Mouse (Mus musculus) C3H10T1/2 (cell line): ENCODE results near the gene Gcgr. TPM values are rescaled to one million over a fixed set of nuclear protein-coding genes. Genes with fewer than 3 reads are reported as not detected.

Source experiments
- polyA plus RNA-seq, 2 experiments: library from polyadenylated mRNA; unstranded; fragments of >200 nt; fragmentation: generic; extraction: Trizol; gene quantifications; one replicate each; pipeline ENCODE4 v1.2.1; 2012; ENCODE audit warnings: missing spikeins in 2 of 2

Gene Gcgr
- under 1 TPM in 1 of 2 experiments, not detected in 1; 0.08 TPM for polyA plus RNA-seq

DNA sequence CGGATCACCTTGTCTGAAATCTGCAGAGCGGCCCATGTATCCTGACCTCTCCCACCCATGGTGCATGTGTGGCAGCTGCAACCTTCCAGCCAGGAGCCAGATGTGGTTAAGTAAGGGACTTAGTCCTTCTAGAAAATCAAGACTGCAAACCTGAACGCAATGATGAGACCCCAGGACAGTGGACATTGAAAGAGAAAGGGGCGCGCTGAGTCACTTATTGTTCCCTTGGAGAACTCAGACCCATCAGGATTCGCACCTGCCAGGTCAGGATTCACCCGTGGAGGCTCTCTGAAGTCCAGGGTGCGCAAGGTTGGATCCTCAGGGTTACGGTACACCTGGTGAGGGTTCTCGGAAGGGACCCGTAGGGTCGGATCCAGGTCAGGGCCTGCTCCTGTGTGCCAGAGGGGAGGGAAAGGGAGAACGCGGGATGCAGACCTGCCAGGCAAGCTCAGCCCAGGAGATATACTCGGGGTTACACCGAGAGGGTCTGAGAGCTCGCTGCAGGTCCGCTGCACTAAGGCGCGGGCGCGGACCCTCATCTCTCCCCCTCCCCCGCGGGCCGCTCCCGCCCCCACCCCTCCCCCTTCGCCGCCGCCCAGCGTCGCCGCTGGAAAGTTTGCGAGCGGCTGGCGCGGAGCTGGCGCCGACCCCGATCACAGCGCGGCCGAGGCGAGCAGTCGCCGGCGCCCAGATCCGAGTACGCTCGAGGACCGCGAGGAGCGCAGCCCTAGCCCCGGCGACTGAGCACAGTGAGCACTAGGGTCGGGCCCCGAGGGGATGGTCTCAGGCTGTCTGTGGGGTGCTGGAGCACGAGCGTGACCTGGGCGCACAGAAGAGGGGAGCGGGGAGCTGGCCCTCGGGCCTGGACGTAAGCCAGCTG is at the start of gene Gcgr:
Gene Gcgr, plus strand, starts transcription at position 615 of the 880 bp plus-strand sequence.

DNA sequence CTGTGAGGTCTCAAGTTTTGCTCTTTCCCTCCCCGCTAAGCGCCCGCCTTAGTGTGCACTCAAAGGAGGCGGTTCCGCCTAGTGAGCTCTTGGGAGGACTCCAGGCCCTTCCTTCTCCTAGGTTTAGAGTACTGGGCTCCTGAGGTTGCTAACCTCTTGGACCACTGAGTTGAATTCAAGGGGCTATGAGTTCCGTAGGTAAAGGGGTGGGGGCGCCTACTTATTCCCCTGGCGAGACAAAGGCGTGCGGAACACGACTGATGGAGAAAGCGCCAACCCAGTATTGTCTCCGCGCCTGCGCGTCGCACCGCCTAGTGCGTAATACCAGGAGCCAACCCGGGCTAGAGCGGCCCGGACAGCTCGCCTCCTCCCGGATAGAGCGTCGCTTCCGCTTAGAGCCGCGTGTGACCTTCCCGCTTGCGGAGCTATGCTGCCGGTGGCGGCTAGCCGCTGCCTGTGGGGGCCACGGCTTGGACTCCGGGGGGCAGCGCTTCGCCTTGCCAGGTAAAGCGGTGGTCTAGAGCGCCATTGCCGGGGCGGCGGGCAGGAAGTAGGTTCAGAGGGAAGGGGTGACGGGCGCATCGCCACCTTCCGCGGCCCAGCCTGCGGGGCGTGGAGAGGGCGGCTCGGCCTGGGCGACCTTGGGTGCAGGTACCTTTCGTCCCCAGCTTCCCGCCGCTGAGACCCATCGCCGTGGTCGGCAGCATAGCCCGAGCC is 46.1 kb upstream of the Gcgr start, which contains the start of gene Mrpl12:
Gene Mrpl12, plus strand, starts transcription at position 349 of the 717 bp plus-strand sequence.

DNA sequence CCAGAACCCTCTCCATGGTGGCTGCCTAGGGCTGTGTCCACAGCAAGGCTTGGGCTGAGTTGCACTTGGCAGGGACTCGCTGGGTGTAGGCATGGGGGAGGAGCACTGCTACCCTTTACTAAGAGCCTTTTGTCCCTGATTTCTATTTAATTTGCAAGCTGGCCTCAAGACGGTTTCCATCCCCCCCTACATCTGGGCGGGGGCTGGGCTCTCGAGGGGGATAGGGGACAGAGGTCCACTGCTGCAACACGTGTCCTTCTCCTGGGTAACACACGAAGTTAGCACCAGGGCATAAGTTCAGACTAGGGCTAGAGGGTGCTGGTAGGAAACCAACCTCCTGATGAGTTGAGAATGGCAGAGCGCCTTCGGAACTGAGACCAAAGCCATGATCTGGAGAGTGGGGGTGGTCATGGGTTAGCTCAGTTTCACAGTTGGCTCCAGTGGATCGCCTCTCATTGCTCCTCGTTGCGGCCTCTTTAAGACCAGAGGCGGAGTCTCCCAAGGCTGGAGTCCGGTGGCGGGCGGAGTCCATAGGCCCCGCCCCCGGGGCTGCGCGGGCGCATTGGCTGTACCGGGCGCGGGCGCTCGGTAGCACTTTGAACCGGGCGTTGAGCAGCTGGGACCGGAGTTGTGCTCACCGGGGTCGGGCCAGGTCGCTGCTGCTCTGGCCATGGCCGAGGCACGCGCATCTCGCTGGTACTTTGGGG is 39.0 kb upstream of the Gcgr start, which contains the start of gene Slc25a10:
Gene Slc25a10, plus strand, starts transcription at position 524 of the 707 bp plus-strand sequence.

DNA sequence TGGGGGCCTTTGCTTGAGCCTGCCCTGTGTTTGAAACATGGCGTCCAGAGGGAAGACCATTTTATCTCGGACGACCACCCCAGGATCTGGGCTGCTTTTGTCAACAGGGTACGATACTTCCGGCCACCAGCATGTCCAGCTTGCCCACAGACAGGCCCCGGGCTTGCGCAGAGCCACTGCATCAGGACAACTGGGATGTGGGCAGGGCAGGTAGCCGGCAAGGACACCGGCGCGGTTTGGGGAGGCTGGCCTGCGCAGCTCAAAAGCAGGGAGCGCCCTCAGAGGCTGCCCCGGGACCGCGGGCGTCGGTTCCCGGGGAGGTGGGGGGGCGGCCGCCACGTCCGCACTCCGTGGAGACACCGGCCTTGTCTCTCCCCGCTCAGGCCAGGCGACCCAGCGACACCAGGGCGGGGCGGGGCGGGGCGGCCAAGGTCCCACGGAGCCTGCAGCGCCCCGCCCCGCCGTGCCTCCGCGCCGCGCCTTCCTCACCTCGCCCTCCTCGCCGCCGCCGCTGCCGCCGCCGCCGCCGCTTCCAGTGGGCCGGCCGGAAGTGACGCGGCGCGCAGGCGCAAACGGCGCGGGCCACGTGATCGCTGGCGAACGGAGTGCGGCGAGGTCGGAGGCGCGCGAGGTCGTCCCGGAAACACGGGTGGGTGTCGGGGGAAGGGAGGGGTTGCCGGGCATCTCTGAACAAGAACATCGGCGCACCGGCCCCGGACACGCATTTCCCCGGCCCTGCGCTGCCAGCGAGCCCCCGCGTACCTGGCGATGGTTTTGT is 18.9 kb downstream of the Gcgr start, which contains the start of gene Mcrip1:
Gene Mcrip1, minus strand, starts transcription at position 560 of the 778 bp plus-strand sequence.

GRCm38 (mm10) chr11:120550810-120551440 is 20.4 kb downstream of the Gcgr start, which contains the start of gene Ppp1r27:
Gene Ppp1r27, minus strand, starts transcription at chr11:120551132.

DNA sequence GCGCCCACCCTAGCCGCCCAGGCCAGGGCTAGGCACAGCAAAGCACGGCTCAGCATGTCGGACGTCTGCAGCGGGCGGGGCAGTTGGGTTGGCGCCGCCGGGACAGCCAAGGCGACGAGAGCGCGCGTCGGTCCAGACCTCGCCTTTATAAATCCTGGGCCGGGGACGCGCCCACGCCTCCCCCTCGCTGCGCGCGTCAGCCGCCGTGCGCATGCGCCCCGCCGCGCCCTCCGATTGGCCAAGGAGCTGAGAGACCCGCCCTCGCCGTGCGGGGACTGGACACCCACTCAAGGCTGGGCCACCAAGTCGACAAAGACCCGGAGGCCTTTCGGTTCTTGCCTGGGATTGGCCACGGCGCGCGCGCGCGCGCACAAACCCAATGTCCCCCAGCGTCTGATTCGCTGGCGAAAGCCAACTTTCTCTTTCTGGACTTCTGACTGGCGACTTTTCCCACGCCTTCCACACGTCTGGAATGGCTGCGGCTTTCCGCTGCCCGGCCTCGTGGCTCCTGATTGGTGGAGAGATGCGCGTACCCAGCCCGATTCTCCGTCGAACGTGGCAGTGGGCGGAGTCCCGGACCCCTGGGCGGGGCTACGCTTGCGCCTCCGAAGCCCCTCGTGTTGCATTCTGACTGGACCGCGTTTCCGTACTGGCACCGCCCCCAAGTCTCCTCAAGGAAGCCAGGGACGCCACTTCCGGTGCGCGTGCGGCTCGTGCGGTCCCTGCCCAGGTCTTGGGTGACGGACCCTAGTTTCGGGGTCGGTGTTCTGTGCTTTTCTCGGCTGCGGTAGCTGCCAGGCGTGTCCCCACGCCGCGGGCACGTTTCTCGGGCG is 42.5 kb downstream of the Gcgr start, which contains the start of gene P4hb:
Gene P4hb, minus strand, starts transcription at position 502 of the 833 bp plus-strand sequence.

GRCm38 (mm10) chr11:120581490-120582267 is 51.2 kb downstream of the Gcgr start, which contains the start of gene Arhgdia:
Gene Arhgdia, minus strand, starts transcription at chr11:120581624.

Other genes with a start within 250 kb of the Gcgr start
- 1,000 to 10,000 TPM; 3,031 to 5,204 TPM for gene Actg1, start 182.2 kb upstream of the Gcgr start, polyA plus RNA-seq
- gene Fscn2, start 169.2 kb upstream of the Gcgr start, polyA plus RNA-seq, result under 1 TPM; 0.45 to 0.54 TPM
- 10 to 100 TPM; 28.8 to 30.5 TPM for gene Faap100, start 151.9 kb upstream of the Gcgr start, polyA plus RNA-seq
- 10 to 100 TPM; 34.7 to 46.1 TPM for gene Nploc4, start 93.0 kb upstream of the Gcgr start, polyA plus RNA-seq
- gene Tspan10, start 88.1 kb upstream of the Gcgr start, polyA plus RNA-seq, result under 1 TPM in 1 of 2 experiments, not detected in 1; 0.02 TPM
- gene Pde6g, start 77.2 kb upstream of the Gcgr start, polyA plus RNA-seq, result 1 to 10 TPM in 1 of 2 experiments, under 1 TPM in 1; 0.06 to 1.0 TPM
- gene Oxld1, start 72.6 kb upstream of the Gcgr start, polyA plus RNA-seq, result 10 to 100 TPM; 18.6 to 34.7 TPM
- 10 to 100 TPM in 1 of 2 experiments, 1 to 10 TPM in 1; 7.9 to 22.4 TPM for gene Ccdc137, start 72.6 kb upstream of the Gcgr start, polyA plus RNA-seq
- gene Arl16, start 63.1 kb upstream of the Gcgr start, polyA plus RNA-seq, result 10 to 100 TPM; 29.8 to 44.2 TPM
- 100 to 1,000 TPM; 146 to 509 TPM for gene Mrpl12, start 46.1 kb upstream of the Gcgr start, polyA plus RNA-seq
- 100 to 1,000 TPM; 118 to 126 TPM for gene Slc25a10, start 38.9 kb upstream of the Gcgr start, polyA plus RNA-seq
- gene Mcrip1, start 19.0 kb downstream of the Gcgr start, polyA plus RNA-seq, result 100 to 1,000 TPM; 245 to 382 TPM
- under 1 TPM; 0.25 to 0.63 TPM for gene Ppp1r27, start 20.4 kb downstream of the Gcgr start, polyA plus RNA-seq
- 1,000 to 10,000 TPM in 1 of 2 experiments, 100 to 1,000 TPM in 1; 703 to 1,073 TPM for gene P4hb, start 42.6 kb downstream of the Gcgr start, polyA plus RNA-seq
- gene Arhgdia, start 50.9 kb downstream of the Gcgr start, polyA plus RNA-seq, result 1,000 to 10,000 TPM; 1,146 to 2,128 TPM
- 100 to 1,000 TPM; 130 to 156 TPM for gene Alyref, start 67.7 kb downstream of the Gcgr start, polyA plus RNA-seq
- gene Anapc11, start 67.7 kb downstream of the Gcgr start, polyA plus RNA-seq, result 100 to 1,000 TPM; 274 to 500 TPM
- 1 to 10 TPM in 1 of 2 experiments, under 1 TPM in 1; 0.29 to 1.2 TPM for gene Npb, start 77.8 kb downstream of the Gcgr start, polyA plus RNA-seq
- 10 to 100 TPM; 34.5 to 72.4 TPM for gene Pcyt2, start 87.2 kb downstream of the Gcgr start, polyA plus RNA-seq
- 10 to 100 TPM; 18.6 to 29.5 TPM for gene Sirt7, start 94.5 kb downstream of the Gcgr start, polyA plus RNA-seq
- gene Mafg, start 102.9 kb downstream of the Gcgr start, polyA plus RNA-seq, result 10 to 100 TPM; 11.2 to 27.5 TPM
- 10 to 100 TPM; 15.8 to 35.0 TPM for gene Pycr1, start 113.1 kb downstream of the Gcgr start, polyA plus RNA-seq
- not detected for gene Myadml2, start 117.5 kb downstream of the Gcgr start, polyA plus RNA-seq
- 1 to 10 TPM; 5.1 to 6.4 TPM for gene Notum, start 130.5 kb downstream of the Gcgr start, polyA plus RNA-seq
- 100 to 1,000 TPM; 116 to 219 TPM for gene Aspscr1, start 142.3 kb downstream of the Gcgr start, polyA plus RNA-seq
- gene Cenpx, start 183.0 kb downstream of the Gcgr start, polyA plus RNA-seq, result 100 to 1,000 TPM in 1 of 2 experiments, 10 to 100 TPM in 1; 82.4 to 151 TPM
- gene Lrrc45, start 183.2 kb downstream of the Gcgr start, polyA plus RNA-seq, result 10 to 100 TPM; 13.4 to 31.9 TPM
- gene Rac3, start 190.8 kb downstream of the Gcgr start, polyA plus RNA-seq, result 10 to 100 TPM in 1 of 2 experiments, under 1 TPM in 1; 0.85 to 12.5 TPM
- gene Dcxr, start 196.6 kb downstream of the Gcgr start, polyA plus RNA-seq, result 100 to 1,000 TPM; 170 to 223 TPM
- 1,000 to 10,000 TPM in 1 of 2 experiments, 100 to 1,000 TPM in 1; 150 to 1,096 TPM for gene Cbr2, start 201.4 kb downstream of the Gcgr start, polyA plus RNA-seq
- gene Hmga1b, start 232.1 kb downstream of the Gcgr start, polyA plus RNA-seq, result 1,000 to 10,000 TPM in 1 of 2 experiments, 10 to 100 TPM in 1; 83.4 to 2,207 TPM